20 mouse cellular contexts compared by ENCODE assay signal in genomic region chr11:74908618-74909399, GRCm38 (mm10). TPM values are rescaled to one million over a fixed set of nuclear protein-coding genes. Genes with fewer than 3 reads are reported as not detected.
DNase-seq lines count a peak whose midpoint lies in the region; ATAC-seq and TF ChIP-seq lines count a peak whose summit lies in the region.
"Had no signal": no experiment of that assay in that cellular context is flagged by ENCODE, and none has a peak within 500 bp of the region (broad histone marks: within the 10 kb centered on the region; RNA-seq: fewer than 3 reads in every experiment).

No protein-coding gene starts in this region.

- no peaks in the 10 kb centered on the region for H3K27me3 ChIP-seq in midbrain, embryonic 11.5 days (ENCODE audit: control insufficient read depth, insufficient read depth, low read length)
- H3K27me3 ChIP-seq in midbrain, embryonic 13.5 days, result no peaks in the 10 kb centered on the region
- no peaks in the 10 kb centered on the region for H3K27me3 ChIP-seq in kidney, embryonic 16.5 days (ENCODE audit: insufficient read depth, low read length)
- H3K27me3 ChIP-seq in myocyte (ENCODE audit: control insufficient read depth, insufficient read depth, insufficient read length), result no peaks in the 10 kb centered on the region
- H3K27me3 ChIP-seq: heart, embryonic 15.5 days; hindbrain, embryonic 13.5 days; neural tube, embryonic 15.5 days had no signal

- H3K4me1 ChIP-seq in midbrain, embryonic 11.5 days (ENCODE audit: control insufficient read depth, insufficient read depth, low read length), result no peaks in the 10 kb centered on the region
- H3K4me1 ChIP-seq in midbrain, embryonic 13.5 days (replicated peaks), result no peaks in the 10 kb centered on the region
- H3K4me1 ChIP-seq in kidney, embryonic 16.5 days (ENCODE audit: insufficient read depth, low read length), result no peaks in the 10 kb centered on the region
- H3K4me1 ChIP-seq: embryonic facial prominence, embryonic 10.5 days; heart, embryonic 15.5 days; hindbrain, embryonic 13.5 days; neural tube, embryonic 15.5 days had no signal

- no peak overlapping the region for H3K4me3 ChIP-seq in midbrain, embryonic 11.5 days (ENCODE audit: low read depth, low read length)
- no peak overlapping the region for H3K4me3 ChIP-seq in midbrain, embryonic 13.5 days (replicated peaks)
- H3K4me3 ChIP-seq in kidney, embryonic 16.5 days (ENCODE audit: low read length), result no peak overlapping the region
- H3K4me3 ChIP-seq in myocyte, result no peak overlapping the region
- H3K4me3 ChIP-seq: embryonic facial prominence, embryonic 10.5 days; gastrocnemius, adult 2 months; heart, embryonic 15.5 days; hindbrain, embryonic 13.5 days; neural tube, embryonic 15.5 days had no signal

- no peak for DNase-seq in frontal cortex, postnatal 10 days (ENCODE audit: low spot score in 2 of 2)
- peak; percentile 68 for DNase-seq in midbrain, embryonic 11.5 days (ENCODE audit: low spot score, missing footprints)
- no peak for DNase-seq in gastrocnemius, adult 18-20 months (ENCODE audit: low spot score)
- DNase-seq in urinary bladder, adult 2 months (ENCODE audit: low spot score), result no peak
- DNase-seq: adrenal gland, postnatal 10 days; cerebellum, adult 9-10 months; gastrocnemius, adult 2 months; heart, postnatal 36 days; lung, postnatal 4 days had no signal

- no peaks in the 10 kb centered on the region for H3K9me3 ChIP-seq in midbrain, embryonic 11.5 days (ENCODE audit: control insufficient read depth, low read length)
- H3K9me3 ChIP-seq in midbrain, embryonic 13.5 days, result no peaks in the 10 kb centered on the region
- no peaks in the 10 kb centered on the region for H3K9me3 ChIP-seq in kidney, embryonic 16.5 days (ENCODE audit: low read length)
- H3K9me3 ChIP-seq: embryonic facial prominence, embryonic 10.5 days; heart, embryonic 15.5 days; hindbrain, embryonic 13.5 days; neural tube, embryonic 15.5 days had no signal

- TF ChIP-seq POLR2A in myocyte (IDR thresholded peaks at IDR 0.05; ENCODE audit: insufficient read length, low read depth), result no peak

- no peaks in the 10 kb centered on the region for H3K79me2 ChIP-seq in myocyte (ENCODE audit: control insufficient read depth, insufficient read depth)

- H3K9ac ChIP-seq in midbrain, embryonic 11.5 days (ENCODE audit: low read length), result no peak overlapping the region
- no peak overlapping the region for H3K9ac ChIP-seq in midbrain, embryonic 13.5 days (replicated peaks)
- no peak overlapping the region for H3K9ac ChIP-seq in kidney, embryonic 16.5 days (replicated peaks; ENCODE audit: low read length)
- H3K9ac ChIP-seq: heart, embryonic 15.5 days; hindbrain, embryonic 13.5 days; neural tube, embryonic 15.5 days had no signal

- H3K36me3 ChIP-seq in midbrain, embryonic 11.5 days (ENCODE audit: control insufficient read depth, insufficient read depth, low read length), result peaks cover 34% of the 10 kb centered on the region; the same call in 1 of the 2 replicates
- peaks cover 72% of the 10 kb centered on the region for H3K36me3 ChIP-seq in midbrain, embryonic 13.5 days
- H3K36me3 ChIP-seq in kidney, embryonic 16.5 days (ENCODE audit: insufficient read depth, low read length), result peaks cover 54% of the 10 kb centered on the region
- H3K36me3 ChIP-seq in myocyte (ENCODE audit: control insufficient read depth, insufficient read depth), result peaks cover 69% of the 10 kb centered on the region

- H3ac ChIP-seq in myocyte (ENCODE audit: control insufficient read depth, insufficient read length), result no peak overlapping the region

- H3K27ac ChIP-seq in midbrain, embryonic 11.5 days (ENCODE audit: low read depth, low read length), result no peak overlapping the region
- H3K27ac ChIP-seq in midbrain, embryonic 13.5 days, result no peak overlapping the region
- no peak overlapping the region for H3K27ac ChIP-seq in kidney, embryonic 16.5 days (ENCODE audit: low read length)
- H3K27ac ChIP-seq: embryonic facial prominence, embryonic 10.5 days; gastrocnemius, adult 2 months; heart, embryonic 15.5 days; hindbrain, embryonic 13.5 days; neural tube, embryonic 15.5 days had no signal

- 90% methylated on average over 12 of the region's 12 CpGs for WGBS in midbrain, embryonic 11.5 days
- WGBS in midbrain, embryonic 13.5 days, result 88% methylated on average over 12 of the region's 12 CpGs
- whole genome bisulfite sequencing in kidney, embryonic 16.5 days, result 67% methylated on average over 12 of the region's 12 CpGs

- 0 out of 2 replicates have a peak, but pooled peaks have one; percentile 27 for ATAC-seq in frontal cortex, adult (ENCODE audit: low TSS enrichment)
- no peak for ATAC-seq in midbrain, embryonic 11.5 days (ENCODE audit: low FRiP score)
- no peak for ATAC-seq in midbrain, embryonic 13.5 days
- ATAC-seq in kidney, embryonic 16.5 days (ENCODE audit: low FRiP score, low TSS enrichment), result 0 out of 2 replicates have a peak, but pooled peaks have one; percentile 12
- ATAC-seq: activated CD4-positive, CD25-positive, alpha-beta regulatory T cell, adult 4 months; forebrain, embryonic 16.5 days; midbrain, embryonic 16.5 days had no signal

- no peak overlapping the region for H3K4me2 ChIP-seq in midbrain, embryonic 11.5 days
- no peak overlapping the region for H3K4me2 ChIP-seq in midbrain, embryonic 13.5 days (replicated peaks)
- H3K4me2 ChIP-seq in kidney, embryonic 16.5 days (replicated peaks; ENCODE audit: low read depth, low read length), result no peak overlapping the region
- H3K4me2 ChIP-seq in myocyte (ENCODE audit: low read depth), result no peak overlapping the region
- H3K4me2 ChIP-seq: heart, embryonic 15.5 days; hindbrain, embryonic 13.5 days; neural tube, embryonic 15.5 days had no signal

TF ChIP-seq in myocyte, 11 proteins besides CTCF, POLR2A, EP300 and RAD21:
- TF ChIP-seq SRF (IDR thresholded peaks at IDR 0.05; ENCODE audit: control insufficient read depth, insufficient read length, low read depth) (no peak), POLR2AphosphoS2 (IDR thresholded peaks at IDR 0.05; ENCODE audit: insufficient read length, low read depth) (peak; percentile 36)

RNA-seq across cellular contexts. Expression of gene Tsr1, which starts 10.9 kb away (rescaled TPM):
- 48.9 and 51.3 TPM in 2 replicates for polyA plus RNA-seq in midbrain, embryonic 11.5 days (2014; fragmentation: Nextera tagmentation; extraction: Ambion mirVana)
- 28.1 and 32.1 TPM in 2 replicates for polyA plus RNA-seq in midbrain, embryonic 13.5 days (2015; fragmentation: Nextera tagmentation; extraction: Ambion mirVana)
- polyA plus RNA-seq in kidney, embryonic 16.5 days (2015; fragmentation: Nextera tagmentation; extraction: Ambion mirVana), result 50.1 and 50.8 TPM in 2 replicates
- 26.7 TPM for polyA plus RNA-seq in myocyte (2012; fragmentation: generic; extraction: Trizol)
- total RNA-seq in gastrocnemius, adult 18-20 months (2021), result 10 to 100 TPM; 22.8 to 26.7 TPM
- polyA plus RNA-seq in urinary bladder, adult 2 months (2012; rRNA removed), result 21.0 and 24.0 TPM in 2 replicates

RNA-seq across cellular contexts. Expression of gene Sgsm2, which starts 11.9 kb away (rescaled TPM):
- 5.8 and 6.8 TPM in 2 replicates for polyA plus RNA-seq in midbrain, embryonic 11.5 days (2014; fragmentation: Nextera tagmentation; extraction: Ambion mirVana)
- 18.8 and 20.8 TPM in 2 replicates for polyA plus RNA-seq in midbrain, embryonic 13.5 days (2015; fragmentation: Nextera tagmentation; extraction: Ambion mirVana)
- polyA plus RNA-seq in kidney, embryonic 16.5 days (2015; fragmentation: Nextera tagmentation; extraction: Ambion mirVana), result 6.6 and 7.1 TPM in 2 replicates
- polyA plus RNA-seq in myocyte (2012; fragmentation: generic; extraction: Trizol), result 12.3 TPM
- total RNA-seq in gastrocnemius, adult 18-20 months (2021), result 1 to 10 TPM; 1.6 to 2.4 TPM
- polyA plus RNA-seq in urinary bladder, adult 2 months (2012; rRNA removed), result 17.9 and 19.8 TPM in 2 replicates

RNA-seq across cellular contexts. Expression of gene Smg6, which starts 16.8 kb away (rescaled TPM):
- 16.0 and 17.9 TPM in 2 replicates for polyA plus RNA-seq in midbrain, embryonic 11.5 days (2014; fragmentation: Nextera tagmentation; extraction: Ambion mirVana)
- polyA plus RNA-seq in midbrain, embryonic 13.5 days (2015; fragmentation: Nextera tagmentation; extraction: Ambion mirVana), result 20.2 and 21.0 TPM in 2 replicates
- polyA plus RNA-seq in kidney, embryonic 16.5 days (2015; fragmentation: Nextera tagmentation; extraction: Ambion mirVana), result 17.9 and 20.5 TPM in 2 replicates
- 14.7 TPM for polyA plus RNA-seq in myocyte (2012; fragmentation: generic; extraction: Trizol)
- total RNA-seq in gastrocnemius, adult 18-20 months (2021), result 10 to 100 TPM; 11.8 to 12.3 TPM
- 29.4 and 33.8 TPM in 2 replicates for polyA plus RNA-seq in urinary bladder, adult 2 months (2012; rRNA removed)

RNA-seq across cellular contexts. Expression of gene Srr, which starts 16.9 kb away (rescaled TPM):
- 25.9 and 29.7 TPM in 2 replicates for polyA plus RNA-seq in midbrain, embryonic 11.5 days (2014; fragmentation: Nextera tagmentation; extraction: Ambion mirVana)
- 31.5 and 32.9 TPM in 2 replicates for polyA plus RNA-seq in midbrain, embryonic 13.5 days (2015; fragmentation: Nextera tagmentation; extraction: Ambion mirVana)
- 24.5 and 25.1 TPM in 2 replicates for polyA plus RNA-seq in kidney, embryonic 16.5 days (2015; fragmentation: Nextera tagmentation; extraction: Ambion mirVana)
- polyA plus RNA-seq in myocyte (2012; fragmentation: generic; extraction: Trizol), result 10.5 TPM
- total RNA-seq in gastrocnemius, adult 18-20 months (2021), result 10 to 100 TPM; 15.6 to 22.8 TPM
- polyA plus RNA-seq in urinary bladder, adult 2 months (2012; rRNA removed), result 16.5 and 23.3 TPM in 2 replicates

Comparison
In these comparisons a context has a peak if more than half of its experiments do, and no peak if none do; other contexts are left out.
1. ATAC-seq: peak in frontal cortex, adult (single experiment) and kidney, embryonic 16.5 days (single experiment); none in midbrain, embryonic 11.5 days (single experiment) and midbrain, embryonic 13.5 days (single experiment).